Mouse (Mus musculus) forebrain, embryonic 14.5 days (tissue): Measurements from ENCODE around the gene Traf7. TPM values are rescaled to one million over a fixed set of nuclear protein-coding genes. Genes with fewer than 3 reads are reported as not detected.

Experiments used
- ATAC-seq: fragments of 200-750 bp; cut with Nextera tagmentation; 2 replicates; pipeline ENCODE4 v1.8.0; 2017; ENCODE audit warnings: mild to moderate bottlenecking, moderate library complexity
- DNase-seq: peaks from one replicate; pipeline ENCODE4 v3.0.0-alpha.2; 2015; ENCODE audit warnings: low spot score
- H3K27ac ChIP-seq: fragments of 300-500 bp; sonication (generic); 2 replicates; pipeline ENCODE4 v1.5.1; 2014; ENCODE audit warnings: low read depth, mild to moderate bottlenecking, control low read depth, low read length, moderate library complexity
- H3K27me3 ChIP-seq: fragments of 300-500 bp; sonication (generic); replicated peaks from 2 replicates; pipeline ENCODE4 v1.6.1; 2014; ENCODE audit warnings: low read length, control low read depth, mixed read lengths; ENCODE audit not compliant: control insufficient read depth, insufficient read depth
- H3K36me3 ChIP-seq: fragments of 300-500 bp; sonication (generic); 2 replicates; pipeline ENCODE4 v1.6.1; 2014; ENCODE audit warnings: low read length, control low read depth; ENCODE audit not compliant: control insufficient read depth, insufficient read depth
- H3K4me1 ChIP-seq: fragments of 300-500 bp; sonication (generic); 2 replicates; pipeline ENCODE4 v1.6.1; 2014; ENCODE audit warnings: antibody characterized with exemption, low read length, control low read depth; ENCODE audit not compliant: control insufficient read depth, insufficient read depth
- H3K4me2 ChIP-seq: fragments of 300-500 bp; sonication (generic); 2 replicates; pipeline ENCODE4 v1.6.1; 2014; ENCODE audit warnings: mild to moderate bottlenecking, control low read depth, low read length
- H3K4me3 ChIP-seq: fragments of 300-500 bp; sonication (generic); 2 replicates; pipeline ENCODE4 v1.5.1; 2014; ENCODE audit warnings: low read depth, low read length, control low read depth
- H3K9ac ChIP-seq: fragments of 300-500 bp; sonication (generic); 2 replicates; pipeline ENCODE4 v1.6.1; 2014; ENCODE audit warnings: mild to moderate bottlenecking, low read length, control low read depth, moderate library complexity
- H3K9me3 ChIP-seq: fragments of 300-500 bp; sonication (generic); replicated peaks from 2 replicates; pipeline ENCODE4 v1.6.1; 2016; ENCODE audit warnings: low read length, control low read depth, mixed read lengths; ENCODE audit not compliant: control insufficient read depth
- WGBS: fragments of 180-500 bp; shearing (Covaris S2); extraction: QIAGEN DNeasy Blood & Tissue Kit; methylation state at CpG from one replicate; pipeline ENCODE4 v1.1.7; 2014; 5-methylcytosine and 5-hydroxymethylcytosine counted together
- polyA plus RNA-seq: library from polyadenylated mRNA; unstranded; fragments of >200 nt; fragmentation: Nextera tagmentation; extraction: Ambion mirVana; gene quantifications from 2 replicates; pipeline ENCODE4 v1.2.1, GENCODE M21; 2014

Traf7 gene
- polyA plus RNA-seq, 1 experiment from 2014 or later, result 80.1 TPM

GRCm38 (mm10) chr17:24563638-24564037 is 35.9 kb upstream of the Traf7 start:
- no peak overlapping the region for H3K9ac ChIP-seq
- H3K4me1 ChIP-seq, result peaks cover 10% of the 10 kb centered on the region
- H3K9me3 ChIP-seq, result no peaks in the 10 kb centered on the region
- H3K27me3 ChIP-seq, result no peaks in the 10 kb centered on the region
- no peak overlapping the region for H3K4me2 ChIP-seq
- H3K4me3 ChIP-seq, result no peak overlapping the region
- peaks cover 16% of the 10 kb centered on the region; the same call in 1 of the 2 replicates for H3K36me3 ChIP-seq
- ATAC-seq (no peak), DNase-seq (no peak)
- WGBS, result 87% methylated on average over 5 of the region's 5 CpGs
- no peak overlapping the region for H3K27ac ChIP-seq

GRCm38 (mm10) chr17:24561592-24561991 is 33.9 kb upstream of the Traf7 start:
- Histone ChIP-seq H3K27ac (no peak overlapping the region), H3K9ac (no peak overlapping the region), H3K4me1 (peaks cover 19% of the 10 kb centered on the region), H3K4me3 (no peak overlapping the region), H3K27me3 (no peaks in the 10 kb centered on the region), H3K9me3 (no peaks in the 10 kb centered on the region), H3K36me3 (peaks cover 16% of the 10 kb centered on the region; the same call in 1 of the 2 replicates), H3K4me2 (no peak overlapping the region)
- whole genome bisulfite sequencing, result 91% methylated on average over 2 of the region's 2 CpGs
- DNase-seq (no peak), ATAC-seq (no peak)

GRCm38 (mm10) chr17:24560301-24561028 is 32.7 kb upstream of the Traf7 start:
- Histone ChIP-seq H3K27ac (no peak overlapping the region), H3K9me3 (no peaks in the 10 kb centered on the region), H3K9ac (no peak overlapping the region), H3K4me3 (no peak overlapping the region), H3K36me3 (peaks cover 6% of the 10 kb centered on the region; the same call in 1 of the 2 replicates), H3K27me3 (no peaks in the 10 kb centered on the region), H3K4me2 (no peak overlapping the region), H3K4me1 (peaks cover 19% of the 10 kb centered on the region)
- ATAC-seq (no peak), DNase-seq (no peak)
- WGBS, result 90% methylated on average over 5 of the region's 5 CpGs

- Histone ChIP-seq H3K27ac (peak overlapping the region; percentile 50), H3K9me3 (no peaks in the 10 kb centered on the region), H3K4me1 (peaks cover 19% of the 10 kb centered on the region), H3K9ac (no peak overlapping the region), H3K4me2 (0 out of 2 replicates have a peak overlapping the region, but pooled peaks have one; percentile 19), H3K4me3 (no peak overlapping the region), H3K36me3 (no peaks in the 10 kb centered on the region), H3K27me3 (no peaks in the 10 kb centered on the region)
- DNase-seq (peak; percentile 7), ATAC-seq (peak; percentile 50)
- WGBS, result 34% methylated on average over 3 of the region's 3 CpGs
Measured at GRCm38 (mm10) chr17:24559146-24559545, 31.4 kb upstream of the Traf7 start.

- Histone ChIP-seq H3K4me3 (no peak overlapping the region), H3K9ac (no peak overlapping the region), H3K9me3 (no peaks in the 10 kb centered on the region), H3K27me3 (no peaks in the 10 kb centered on the region), H3K4me2 (0 out of 2 replicates have a peak overlapping the region, but pooled peaks have one; percentile 19), H3K27ac (peak overlapping the region; percentile 50), H3K4me1 (peaks cover 19% of the 10 kb centered on the region), H3K36me3 (no peaks in the 10 kb centered on the region)
- ATAC-seq (peak; percentile 74), DNase-seq (peak; percentile 70)
- 11% methylated on average over 4 of the region's 4 CpGs for WGBS
Measured at GRCm38 (mm10) chr17:24558600-24559099, 30.9 kb upstream of the Traf7 start.

- H3K36me3 ChIP-seq, result no peaks in the 10 kb centered on the region
- no peaks in the 10 kb centered on the region for H3K27me3 ChIP-seq
- no peak overlapping the region for H3K4me3 ChIP-seq
- WGBS, result 92% methylated on average over 7 of the region's 7 CpGs
- peaks cover 22% of the 10 kb centered on the region for H3K4me1 ChIP-seq
- no peak for DNase-seq
- H3K9ac ChIP-seq, result no peak overlapping the region
- H3K27ac ChIP-seq, result no peak overlapping the region
- ATAC-seq, result no peak
- no peaks in the 10 kb centered on the region for H3K9me3 ChIP-seq
- no peak overlapping the region for H3K4me2 ChIP-seq
Measured at GRCm38 (mm10) chr17:24557091-24557490, 29.4 kb upstream of the Traf7 start.

- no peak for ATAC-seq
- Histone ChIP-seq H3K4me3 (peak overlapping the region; percentile 63), H3K36me3 (no peaks in the 10 kb centered on the region), H3K4me2 (peak overlapping the region; percentile 62), H3K27me3 (0 out of 2 replicates have a peak, but pooled peaks cover 12% of the 10 kb centered on the region), H3K9me3 (no peaks in the 10 kb centered on the region), H3K4me1 (peaks cover 22% of the 10 kb centered on the region), H3K9ac (peak overlapping the region; percentile 94), H3K27ac (no peak overlapping the region)
- DNase-seq, result no peak
- 47% methylated on average over 3 of the region's 3 CpGs for WGBS
Measured at GRCm38 (mm10) chr17:24551050-24551444, 23.3 kb upstream of the Traf7 start.

- peak; percentile 82 for ATAC-seq
- 0 out of 2 replicates have a peak, but pooled peaks cover 12% of the 10 kb centered on the region for H3K27me3 ChIP-seq
- no peaks in the 10 kb centered on the region for H3K36me3 ChIP-seq
- under 1% methylated on average over 40 of the region's 44 CpGs for WGBS
- peak overlapping the region; percentile 63 for H3K4me3 ChIP-seq
- H3K4me2 ChIP-seq, result peak overlapping the region; percentile 62
- no peaks in the 10 kb centered on the region for H3K9me3 ChIP-seq
- H3K27ac ChIP-seq, result peak overlapping the region; percentile 88
- peak overlapping the region; percentile 94 for H3K9ac ChIP-seq
- H3K4me1 ChIP-seq, result peaks cover 22% of the 10 kb centered on the region
- DNase-seq, result peak; percentile 78
Measured at GRCm38 (mm10) chr17:24550416-24551049, 22.8 kb upstream of the Traf7 start.
